Mouse (Mus musculus) CH12.LX (cell line): ENCODE results near the gene Pcsk1n.
A peak's percentile ranks its signal among the peaks of the same experiment; 100 is the strongest.

Experiments
- BHLHE40 ChIP-seq: IDR thresholded peaks from 2 replicates; pipeline ENCODE4 v1.6.1; 2011; ENCODE audit warnings: mild to moderate bottlenecking, low read depth, low read length, improper control_type of control experiment
- CTCF ChIP-seq, 2 experiments: IDR thresholded peaks in 1 of 2; conservative IDR thresholded peaks in 1 of 2; 2 replicates each; pipeline ENCODE4 v1.5.1; 2011 to 2012; ENCODE audit warnings: low read depth in 2 of 2, low read length in 2 of 2, improper control_type of control experiment in 1 of 2, inconsistent platforms in 1 of 2, mild to moderate bottlenecking in 1 of 2, moderate library complexity in 1 of 2
- HCFC1 ChIP-seq: IDR thresholded peaks from 2 replicates; pipeline ENCODE4 v1.6.1; 2012; ENCODE audit warnings: low read depth, mild to moderate bottlenecking, inconsistent platforms, low read length, improper control_type of control experiment
- MEF2A ChIP-seq: IDR thresholded peaks from 2 replicates; pipeline ENCODE4 v1.6.1; 2014; ENCODE audit warnings: low read depth, mild to moderate bottlenecking, inconsistent platforms, low read length, improper control_type of control experiment, borderline replicate concordance
- POLR2A ChIP-seq: IDR thresholded peaks from 2 replicates; pipeline ENCODE4 v1.6.1; 2011; ENCODE audit warnings: low read depth, mild to moderate bottlenecking, improper control_type of control experiment, low read length
- RAD21 ChIP-seq: IDR thresholded peaks from 2 replicates; pipeline ENCODE4 v1.6.1; 2011; ENCODE audit warnings: low read depth, mild to moderate bottlenecking, low read length, improper control_type of control experiment, moderate library complexity
- USF1 ChIP-seq: IDR thresholded peaks from 2 replicates; pipeline ENCODE4 v1.6.1; 2014; ENCODE audit warnings: low read depth, mild to moderate bottlenecking, inconsistent platforms, low read length, improper control_type of control experiment
- ZNF384 ChIP-seq: IDR thresholded peaks from 2 replicates; pipeline ENCODE4 v1.6.1; 2012; ENCODE audit warnings: low read depth, low read length, improper control_type of control experiment, inconsistent platforms

- TF ChIP-seq POLR2A (no peak), CTCF (conservative IDR thresholded peaks at IDR 0.05 in 1 of 2, IDR thresholded peaks at IDR 0.05 in 1 of 2; ENCODE audit: low read depth in 2 of 2, low read length in 2 of 2) (peak in 1 of 2 experiments; percentile 9; a peak in 1 of 4 replicates), MEF2A (no peak), ZNF384 (no peak), RAD21 (no peak; the same call in 1 of the 2 replicates), HCFC1 (no peak), BHLHE40 (no peak), USF1 (no peak)
Observed at GRCm38 (mm10) chrX:7910473-7910872, 9.1 kb upstream of the Pcsk1n start.
